Mouse (Mus musculus) heart, adult 2 months (tissue): Measurements from ENCODE around the gene Tmem204. TPM values are rescaled to one million over a fixed set of nuclear protein-coding genes. Genes with fewer than 3 reads are reported as not detected.

ENCODE experiments used
- DNase-seq, 2 experiments: peaks; one replicate each; pipeline ENCODE4 v3.0.0; 2021
- H3K27ac ChIP-seq: fragments of 200-600 bp; 2 replicates; pipeline ENCODE4 v1.8.1; 2022
- H3K27me3 ChIP-seq: fragments of 200-500 bp; 2 replicates; pipeline ENCODE4 v1.6.1; 2012; ENCODE audit warnings: mild to moderate bottlenecking, low read length, inconsistent platforms, mixed read lengths; ENCODE audit not compliant: control insufficient read depth, insufficient read depth
- H3K36me3 ChIP-seq: fragments of 200-500 bp; 2 replicates; pipeline ENCODE4 v1.6.1; 2012; ENCODE audit warnings: low read length, inconsistent platforms; ENCODE audit not compliant: control insufficient read depth, insufficient read depth
- H3K4me1 ChIP-seq: fragments of 200-500 bp; 2 replicates; pipeline ENCODE4 v1.6.1; 2011; ENCODE audit warnings: low read length; ENCODE audit not compliant: control insufficient read depth, insufficient read depth
- H3K4me3 ChIP-seq: fragments of 200-600 bp; 2 replicates; pipeline ENCODE4 v1.8.1; 2022
- H3K79me2 ChIP-seq: fragments of 200-500 bp; replicated peaks from 2 replicates; pipeline ENCODE4 v1.6.1; 2012; ENCODE audit warnings: mild to moderate bottlenecking, inconsistent platforms, low read length, moderate library complexity, mixed read lengths; ENCODE audit not compliant: control insufficient read depth, insufficient read depth
- H3K9ac ChIP-seq: fragments of 200-500 bp; 2 replicates; pipeline ENCODE4 v1.6.1; 2012; ENCODE audit warnings: low read depth, mild to moderate bottlenecking, control low read depth, inconsistent platforms, low read length, mixed read lengths
- CTCF ChIP-seq: fragments of 200-600 bp; IDR thresholded peaks from 2 replicates; pipeline ENCODE4 v1.8.1; 2022; ENCODE audit warnings: antibody characterized with exemption, mild to moderate bottlenecking, moderate library complexity
- EP300 ChIP-seq: fragments of 200-500 bp; IDR thresholded peaks from 2 replicates; pipeline ENCODE4 v1.6.1; 2011; ENCODE audit warnings: low read depth, low read length, control low read depth; ENCODE audit not compliant: insufficient read depth
- POLR2A ChIP-seq: fragments of 200-500 bp; IDR thresholded peaks from 2 replicates; pipeline ENCODE4 v1.6.1; 2011; ENCODE audit warnings: mild to moderate bottlenecking, low read depth, low read length, control low read depth; ENCODE audit not compliant: insufficient read depth
- WGBS: fragments of 180-500 bp; shearing (Covaris S2); methylation state at CpG from one replicate; pipeline ENCODE4 v1.1.7; 2018; 5-methylcytosine and 5-hydroxymethylcytosine counted together
- intact Hi-C: fragments of 180-260 bp; cut with DNase I; formaldehyde crosslinking; loops from one replicate; pipeline ENCODE4 v1.15.1; 2025
- polyA plus RNA-seq: library from polyadenylated mRNA; depleted of rRNA; stranded (reverse); fragments of >200 nt; gene quantifications from 2 replicates; pipeline ENCODE4 v1.2.3, GENCODE M21; 2012
- total RNA-seq, 2 experiments: library from RNA; stranded (reverse); gene quantifications; 2 replicates each; pipeline ENCODE4 v1.2.3; 2021

Tmem204 gene
- total and polyA plus RNA-seq, 3 experiments: 40.0 to 77.3 (median 45.1) TPM

DNA sequence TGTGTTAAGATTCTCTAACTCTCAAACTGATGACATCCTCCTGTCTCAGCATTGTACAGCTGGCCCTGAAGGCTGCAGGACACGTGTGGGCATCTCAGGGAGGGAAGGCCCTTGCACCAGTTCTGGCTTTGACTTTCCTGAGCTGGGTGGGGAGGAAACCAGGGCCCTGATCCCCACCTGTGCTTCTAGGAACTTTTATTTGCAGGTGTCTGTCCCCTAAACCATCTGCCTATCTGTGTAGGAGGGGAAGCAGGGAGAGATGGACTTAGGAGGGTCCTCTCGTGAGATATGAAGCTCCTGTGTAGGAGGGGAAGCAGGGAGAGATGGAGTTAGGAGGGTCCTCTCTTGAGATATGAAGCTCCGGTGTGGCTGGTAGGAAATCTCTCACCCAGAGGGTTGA, 504 bp downstream of the Tmem204 start:
- H3K27ac ChIP-seq: peak overlapping the region; percentile 99
- DNase-seq: no peak
- H3K9ac ChIP-seq: 0 out of 2 replicates have a peak overlapping the region, but pooled peaks have one; percentile 4
- H3K4me3 ChIP-seq: no peak overlapping the region; the same call in 1 of the 2 replicates
- no peak for TF ChIP-seq POLR2A
- WGBS: 40% methylated on average over 3 of the region's 3 CpGs
- no peaks in the 10 kb centered on the region for H3K27me3 ChIP-seq
- H3K79me2 ChIP-seq: peaks cover 3% of the 10 kb centered on the region; the same call in 1 of the 2 replicates
- intact Hi-C loops: loop anchor here (2.0 kb wide), 1 partner anchor 32 kb away; the partner anchor contains the start of gene Telo2
- H3K36me3 ChIP-seq: no peaks in the 10 kb centered on the region
- peaks cover 22% of the 10 kb centered on the region for H3K4me1 ChIP-seq

DNA sequence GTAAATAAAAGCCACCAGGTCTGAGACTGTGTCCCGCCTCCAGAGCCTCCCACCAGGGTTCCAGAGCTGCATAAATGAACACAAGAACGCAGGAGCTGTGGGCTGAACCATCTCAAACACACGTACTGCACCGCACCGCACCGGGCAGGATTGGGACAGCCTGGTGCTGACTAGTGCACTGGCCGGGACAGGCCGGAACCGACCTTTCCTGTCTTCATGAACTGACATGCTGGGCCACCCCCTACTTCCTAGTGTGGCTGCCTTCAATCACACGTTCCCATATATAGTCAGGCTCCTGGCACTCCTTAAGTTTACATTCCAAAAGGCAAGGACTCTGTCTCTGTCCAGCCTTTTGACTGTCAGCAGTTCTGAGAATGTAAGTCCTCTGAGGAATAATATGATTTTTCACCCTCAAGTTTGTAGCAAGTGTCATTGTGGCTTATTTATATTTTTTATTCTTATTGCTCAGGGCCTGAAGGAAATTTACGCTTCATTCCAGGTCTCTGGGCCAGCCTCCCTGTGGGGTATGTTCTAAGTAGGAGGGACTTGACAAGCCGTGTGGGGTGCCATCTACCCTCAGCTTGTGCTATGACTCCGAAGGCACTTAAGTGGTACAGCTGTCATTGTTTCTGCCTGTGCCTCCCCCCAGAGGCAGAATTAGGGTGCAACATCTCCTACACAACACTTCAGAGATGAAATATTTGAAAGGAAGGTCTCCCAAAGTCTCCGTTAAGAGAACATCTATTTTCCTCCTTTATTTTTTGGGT, 1.1 kb downstream of the Tmem204 start:
- H3K9ac ChIP-seq: 0 out of 2 replicates have a peak overlapping the region, but pooled peaks have one; percentile 0
- H3K36me3 ChIP-seq: no peaks in the 10 kb centered on the region
- H3K27ac ChIP-seq: peak overlapping the region; percentile 99
- H3K4me3 ChIP-seq: peak overlapping the region; percentile 81; the same call in 1 of the 2 replicates
- intact Hi-C loops: loop anchor here (2.0 kb wide), 1 partner anchor 33 kb away; the partner anchor contains the start of gene Telo2
- TF ChIP-seq POLR2A (peak; percentile 43; the same call in 1 of the 2 replicates), CTCF (peak; percentile 68), EP300 (no peak)
- 13% methylated on average over 14 of the region's 14 CpGs for WGBS
- DNase-seq: peak; percentile 54 to 57
- peaks cover 3% of the 10 kb centered on the region; the same call in 1 of the 2 replicates for H3K79me2 ChIP-seq
- H3K27me3 ChIP-seq: no peaks in the 10 kb centered on the region
- H3K4me1 ChIP-seq: peaks cover 25% of the 10 kb centered on the region

DNA sequence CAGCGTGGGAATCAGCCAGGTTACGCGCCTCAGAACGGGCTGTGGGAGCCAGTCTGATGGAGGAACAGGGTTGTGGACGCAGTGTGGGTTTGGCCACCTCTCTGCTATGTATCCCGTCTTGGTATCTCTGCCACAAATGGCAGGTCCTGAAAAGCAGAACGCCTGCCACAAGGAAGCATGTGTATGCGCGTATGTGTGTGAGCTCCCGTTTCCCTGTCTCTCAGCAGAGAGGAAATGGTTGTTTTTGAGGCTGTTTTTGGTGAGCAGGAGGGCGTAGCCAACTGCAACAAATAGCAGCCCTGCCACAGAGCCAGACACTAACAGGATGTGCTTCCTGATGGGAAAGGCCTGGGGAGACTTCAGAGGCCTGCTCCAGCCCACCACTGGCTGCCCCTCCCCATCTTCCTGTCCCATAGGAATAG, 2.4 kb downstream of the Tmem204 start:
- H3K27ac ChIP-seq: peak overlapping the region; percentile 99
- no peak for TF ChIP-seq CTCF
- TF ChIP-seq EP300: peak; percentile 92
- TF ChIP-seq POLR2A: peak; percentile 100
- H3K9ac ChIP-seq: peak overlapping the region; percentile 90
- WGBS: 30% methylated on average over 11 of the region's 11 CpGs
- peaks cover 3% of the 10 kb centered on the region for H3K79me2 ChIP-seq
- H3K27me3 ChIP-seq: no peaks in the 10 kb centered on the region
- H3K36me3 ChIP-seq: 0 out of 2 replicates have a peak, but pooled peaks cover 2% of the 10 kb centered on the region
- H3K4me1 ChIP-seq: peaks cover 28% of the 10 kb centered on the region
- intact Hi-C loops: loop anchor here (1.0 kb wide), 1 partner anchor 17 kb away; no protein-coding TSS in a partner anchor
- H3K4me3 ChIP-seq: peak overlapping the region; percentile 81
- DNase-seq: peak; percentile 85 to 87

DNA sequence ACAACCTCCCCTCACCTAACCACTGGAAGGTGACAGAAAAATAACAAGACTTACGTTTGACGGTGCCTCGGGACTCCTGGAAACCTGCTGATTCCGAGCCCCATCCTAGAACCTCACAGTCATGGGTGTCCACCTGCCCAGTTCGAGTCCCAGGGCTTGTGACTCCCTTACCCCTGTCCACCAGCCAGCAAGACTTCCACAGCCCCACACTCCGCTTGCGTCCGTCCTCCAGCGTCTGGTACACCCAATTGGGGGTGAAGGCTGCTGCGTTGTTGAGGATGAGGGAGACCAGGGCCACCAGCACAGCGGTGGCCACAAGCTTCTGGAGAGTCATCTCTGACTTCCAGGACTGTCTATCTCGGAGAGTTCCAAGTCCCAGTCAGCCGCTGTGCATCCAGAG, 3.2 kb downstream of the Tmem204 start:
- peak in 1 of 2 experiments; percentile 60 for DNase-seq
- TF ChIP-seq CTCF (no peak), EP300 (no peak), POLR2A (no peak)

DNA sequence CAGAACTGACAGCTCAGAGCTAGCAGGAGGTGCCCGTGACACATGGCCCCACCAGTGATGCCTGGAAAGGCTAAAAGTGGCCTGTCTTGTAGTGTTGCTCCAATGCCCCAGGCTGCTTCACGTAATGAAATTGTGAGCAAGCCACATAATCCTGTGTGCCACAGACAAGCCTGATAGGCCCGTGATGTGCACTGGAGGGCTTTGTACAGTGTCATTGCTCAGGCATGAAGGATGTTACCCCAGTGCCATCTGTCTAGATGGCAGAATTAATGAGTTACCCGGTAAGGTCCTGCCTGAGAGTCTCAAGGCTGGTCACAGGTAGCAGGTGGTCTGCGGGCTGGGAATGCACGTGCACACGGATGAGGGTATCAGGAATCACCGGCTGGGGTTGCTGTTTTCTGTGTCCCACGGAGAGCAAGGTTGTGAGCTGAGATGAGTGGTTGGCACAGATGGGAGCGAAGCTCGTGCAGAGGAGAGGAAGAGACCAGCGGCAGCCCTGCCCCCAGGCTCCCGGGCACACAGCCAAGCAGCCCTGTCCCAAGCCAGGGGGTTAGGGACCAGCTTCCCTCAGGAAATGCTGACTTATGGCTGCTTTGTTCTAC, 5.5 kb downstream of the Tmem204 start:
- Histone ChIP-seq H3K27me3 (no peaks in the 10 kb centered on the region), H3K36me3 (peaks cover 7% of the 10 kb centered on the region), H3K4me1 (peaks cover 19% of the 10 kb centered on the region), H3K27ac (peak overlapping the region; percentile 99), H3K9ac (peak overlapping the region; percentile 90), H3K4me3 (peak overlapping the region; percentile 81), H3K79me2 (peaks cover 3% of the 10 kb centered on the region)
- DNase-seq: peak; percentile 81 to 84
- TF ChIP-seq EP300: 0 out of 2 replicates have a peak, but pooled peaks have one; percentile 43
- TF ChIP-seq CTCF: no peak
- TF ChIP-seq POLR2A: peak; percentile 52; the same call in 1 of the 2 replicates
- WGBS: 17% methylated on average over 13 of the region's 13 CpGs
- intact Hi-C loops: loop anchor here (10.0 kb wide), 1 partner anchor 433 kb away; no protein-coding TSS in a partner anchor

More for the DNA sequence above, 3.2 kb downstream of the Tmem204 start:
- Histone ChIP-seq H3K27me3 (no peaks in the 10 kb centered on the region), H3K4me1 (peaks cover 28% of the 10 kb centered on the region), H3K4me3 (peak overlapping the region; percentile 81), H3K27ac (peak overlapping the region; percentile 99), H3K79me2 (peaks cover 3% of the 10 kb centered on the region), H3K9ac (peak overlapping the region; percentile 90), H3K36me3 (peaks cover 4% of the 10 kb centered on the region; the same call in 1 of the 2 replicates)
- WGBS: 32% methylated on average over 13 of the region's 13 CpGs
- intact Hi-C loops: no loop called here
